Mouse (Mus musculus) thymus, postnatal 14 days (tissue): ENCODE data around the gene Gm7138.
"Not testable (repeated sequence)": the region's sequence is repeated elsewhere in the genome, so short reads cannot be mapped to it uniquely, and the experiment has no call there.

Experiments
- DNase-seq: peaks from one replicate; pipeline ENCODE4 v3.0.0; 2021

The Gm7138 gene

DNA sequence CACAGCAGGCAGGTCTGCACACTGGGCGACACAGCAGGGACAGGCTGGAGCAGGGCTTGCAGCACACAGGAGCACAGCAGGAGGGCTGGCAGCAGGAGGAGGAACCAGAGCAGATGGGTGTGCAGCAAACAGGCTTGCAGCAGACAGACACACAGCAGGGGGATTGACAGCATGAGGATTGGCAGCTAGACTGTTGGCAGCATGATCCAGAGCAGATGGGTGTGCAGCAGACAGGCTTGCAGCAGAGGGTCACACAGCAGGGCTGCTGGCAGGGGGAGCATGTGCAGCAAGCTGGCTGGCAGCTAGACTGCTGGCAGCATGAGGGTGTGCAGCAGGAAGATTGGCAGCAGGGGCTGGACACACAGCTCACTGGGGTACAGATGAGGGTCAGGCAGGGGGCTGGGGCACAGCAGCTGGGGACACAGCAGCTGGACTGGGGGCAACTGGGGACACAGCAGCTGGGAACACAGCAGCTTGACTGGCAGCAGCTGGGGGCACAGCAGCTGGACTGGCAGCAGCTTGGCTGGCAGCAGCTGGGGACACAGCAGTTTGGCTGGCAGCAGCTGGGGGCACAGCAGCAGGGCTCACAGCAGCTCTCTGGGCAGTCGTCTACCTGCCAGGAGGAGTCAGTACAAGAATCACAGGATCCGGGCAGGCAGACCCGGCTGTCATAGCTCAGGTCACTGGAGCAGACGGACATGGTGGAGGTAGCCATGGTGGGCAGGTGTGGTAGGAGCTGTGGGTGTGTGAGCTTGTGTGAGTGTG lies 34.6 kb downstream of the Gm7138 start, which contains the start of gene Gm18596:
Gene Gm18596 (minus strand): TSS at position 715 of the 765 bp plus-strand sequence.
- not testable (repeated sequence) for DNase-seq

DNA sequence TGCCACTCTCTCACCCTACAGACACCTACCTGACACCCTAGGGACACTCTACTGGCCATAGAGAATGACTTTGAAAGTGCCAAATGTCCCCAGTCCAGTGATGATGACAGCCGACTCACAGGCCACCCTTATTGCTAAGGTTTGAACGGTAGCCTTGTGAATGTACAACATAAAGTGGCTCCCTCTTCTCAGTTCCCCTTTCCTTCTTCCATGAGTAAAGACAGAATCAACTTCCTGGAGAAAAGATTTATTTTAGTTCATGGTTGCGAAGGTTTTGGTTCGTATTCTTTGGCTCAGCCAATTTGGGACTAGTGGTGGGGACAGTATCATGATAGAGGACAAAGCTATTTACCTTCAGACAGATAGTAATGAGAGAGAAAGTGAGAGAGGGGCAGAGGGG lies 37.8 kb downstream of the Gm7138 start:
- no peak for DNase-seq

DNA sequence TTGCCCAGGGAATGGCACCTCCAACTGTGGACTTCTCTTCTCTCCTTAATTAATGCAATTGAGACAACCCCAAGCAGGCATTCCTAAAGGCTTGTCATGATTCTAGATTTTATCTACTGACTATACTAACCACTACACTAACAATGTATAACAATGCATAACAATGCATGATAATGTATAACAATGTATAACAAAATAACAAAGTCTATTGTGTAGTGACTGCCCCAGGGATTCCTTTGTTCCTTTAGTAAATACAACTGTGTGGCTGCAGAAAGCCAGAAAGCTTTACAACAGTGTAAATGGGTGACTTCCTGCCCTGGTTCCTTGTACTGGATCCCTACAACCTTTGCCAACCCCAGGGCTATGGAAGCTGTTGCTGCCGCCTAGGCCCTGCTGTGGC lies 40.8 kb downstream of the Gm7138 start:
- DNase-seq, result no peak

DNA sequence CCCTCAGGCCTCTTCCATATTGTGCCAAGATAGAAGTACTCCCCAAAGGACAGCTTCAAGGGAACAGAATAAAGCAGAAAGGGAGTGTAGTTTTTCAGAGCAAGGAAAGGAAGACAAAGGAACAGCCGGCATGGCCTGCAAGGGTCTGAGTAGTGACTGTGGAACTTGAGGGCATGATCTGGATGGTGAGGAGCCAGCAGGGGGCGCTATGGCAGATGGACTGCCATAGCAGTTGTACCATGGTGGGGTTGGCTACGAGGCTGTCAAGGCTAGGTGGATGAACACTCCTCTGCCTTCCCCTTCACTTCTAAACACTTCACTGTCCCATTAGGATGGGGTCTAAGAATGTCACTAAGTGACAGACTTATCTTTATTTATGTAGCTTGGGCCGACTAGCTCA lies 47.5 kb downstream of the Gm7138 start:
- peak; percentile 15 for DNase-seq

DNA sequence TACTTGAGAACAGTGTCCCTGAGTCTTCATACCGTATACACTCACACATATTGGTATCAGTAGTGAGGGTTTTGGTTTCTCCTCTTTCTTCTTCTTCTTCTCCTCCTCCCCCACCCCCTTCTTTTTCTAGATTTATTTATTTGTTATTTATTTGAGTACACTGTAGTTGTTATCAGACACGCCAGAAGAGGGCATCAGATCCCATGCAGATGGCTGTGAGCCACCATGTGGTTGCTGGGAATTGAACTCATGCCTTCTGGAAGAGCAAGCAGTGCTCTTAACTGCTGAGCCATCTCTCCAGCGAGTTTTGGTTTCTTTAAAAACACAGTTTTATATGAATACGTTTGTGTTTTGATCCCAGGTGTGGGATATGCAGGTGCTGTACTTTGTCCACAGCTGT lies 48.5 kb downstream of the Gm7138 start:
- DNase-seq, result no peak
